Mouse (Mus musculus): ENCODE data around the gene Atp5f1. TPM values are rescaled to one million over a fixed set of nuclear protein-coding genes. Genes with fewer than 3 reads are reported as not detected.
"Not testable (repeated sequence)": the region's sequence is repeated elsewhere in the genome, so short reads cannot be mapped to it uniquely, and the experiment has no call there.

Atp5f1 gene
- polyA plus RNA-seq, 1 experiment = 56.9 TPM

DNA sequence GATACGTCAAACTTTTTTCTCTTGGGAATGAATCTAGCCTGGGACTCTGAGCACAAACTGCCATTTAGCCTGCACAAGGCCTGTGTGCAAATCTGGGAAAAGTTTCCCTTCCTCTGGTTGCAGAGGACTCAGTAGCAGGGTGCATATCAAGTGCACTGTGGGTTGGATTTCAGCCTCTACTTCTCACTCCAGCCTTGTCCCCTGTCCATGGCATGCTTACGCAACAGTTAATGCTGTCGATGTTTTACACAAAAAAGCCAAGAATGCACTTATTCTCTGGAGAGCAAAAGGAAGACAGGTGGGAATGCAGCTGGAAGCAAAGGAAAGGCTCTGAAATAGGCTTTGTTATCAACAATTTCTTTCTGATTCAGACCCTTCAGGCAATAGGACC is 41.5 kb downstream of the Atp5f1 start:
- TF ChIP-seq CTCF (IDR thresholded peaks at IDR 0.05; ENCODE audit: extremely low read depth, insufficient read depth, insufficient read length, insufficient replicate concordance) = no peak
- Histone ChIP-seq H3K4me1 (ENCODE audit: control insufficient read depth, insufficient read depth, insufficient read length) (peaks cover 3% of the 10 kb centered on the region; the same call in 1 of the 2 replicates), H3K4me3 (ENCODE audit: extremely low read depth, insufficient read depth, insufficient read length) (no peak overlapping the region), H3K27ac (ENCODE audit: insufficient read depth, low read length) (no peak overlapping the region), H3K36me3 (ENCODE audit: control insufficient read depth, insufficient read depth, low read length) (no peaks in the 10 kb centered on the region), H3K27me3 (ENCODE audit: control insufficient read depth, insufficient read depth, low read length) (no peaks in the 10 kb centered on the region)
- WGBS = 58% methylated on average over 3 of the region's 3 CpGs
- DNase-seq (ENCODE audit: low read depth in 1 of 2, low spot score in 2 of 2) = no peak

DNA sequence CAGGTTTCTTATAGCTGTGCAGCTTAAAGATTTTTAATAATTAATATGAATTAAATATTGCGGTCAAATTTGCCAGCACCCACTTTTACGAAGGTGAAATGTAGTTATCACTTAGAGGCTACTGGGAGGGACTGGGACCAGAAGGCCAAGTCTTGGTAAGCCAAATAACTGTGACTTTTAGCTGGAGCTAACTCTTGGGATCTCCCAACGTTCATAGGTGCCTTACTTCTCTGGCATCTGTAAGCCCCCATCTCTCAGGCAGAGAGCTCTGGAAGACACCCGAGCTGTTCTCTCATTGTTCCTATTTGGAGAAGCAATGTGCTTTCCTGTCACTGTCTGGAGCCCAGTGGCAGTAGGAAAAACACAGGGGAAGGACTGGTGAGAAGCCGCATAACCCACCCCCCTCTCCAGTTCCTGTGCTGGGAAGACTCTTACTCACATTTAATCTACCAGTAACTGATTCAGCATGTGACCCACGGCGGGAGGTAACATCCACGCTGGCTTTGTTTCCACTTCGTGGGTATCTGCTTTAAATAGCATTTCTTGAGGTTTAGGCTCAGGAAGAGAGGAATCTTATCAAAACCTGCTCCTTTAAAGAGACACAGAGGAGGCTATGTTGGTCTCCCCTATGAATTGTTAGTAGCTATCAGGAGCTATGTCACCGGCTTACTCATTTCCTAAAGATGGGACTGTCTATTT is 42.1 kb downstream of the Atp5f1 start:
- no peak overlapping the region for H3K27ac ChIP-seq (ENCODE audit: insufficient read depth, low read length)
- H3K4me3 ChIP-seq (ENCODE audit: extremely low read depth, insufficient read depth, insufficient read length) = no peak overlapping the region
- 40% methylated on average over 10 of the region's 10 CpGs for WGBS
- no peaks in the 10 kb centered on the region for H3K36me3 ChIP-seq (ENCODE audit: control insufficient read depth, insufficient read depth, low read length)
- no peaks in the 10 kb centered on the region for H3K27me3 ChIP-seq (ENCODE audit: control insufficient read depth, insufficient read depth, low read length)
- peaks cover 3% of the 10 kb centered on the region; the same call in 1 of the 2 replicates for H3K4me1 ChIP-seq (ENCODE audit: control insufficient read depth, insufficient read depth, insufficient read length)
- TF ChIP-seq CTCF (IDR thresholded peaks at IDR 0.05; ENCODE audit: extremely low read depth, insufficient read depth, insufficient read length, insufficient replicate concordance) (no peak), POLR2A (IDR thresholded peaks at IDR 0.05; ENCODE audit: low read depth, low read length) (no peak)
- no peak for DNase-seq (ENCODE audit: low read depth in 1 of 2, low spot score in 2 of 2)

- not testable (repeated sequence) for H3K4me3 ChIP-seq (ENCODE audit: extremely low read depth, insufficient read depth, insufficient read length); H3K27me3 ChIP-seq (ENCODE audit: control insufficient read depth, insufficient read depth, low read length); H3K4me1 ChIP-seq (ENCODE audit: control insufficient read depth, insufficient read depth, insufficient read length); DNase-seq (ENCODE audit: low read depth in 1 of 2, low spot score in 2 of 2); H3K36me3 ChIP-seq (ENCODE audit: control insufficient read depth, insufficient read depth, low read length); H3K27ac ChIP-seq (ENCODE audit: insufficient read depth, low read length)
These were observed 43.4 kb downstream of the Atp5f1 start for GRCm38 (mm10) chr3:105916455-105916854.

DNA sequence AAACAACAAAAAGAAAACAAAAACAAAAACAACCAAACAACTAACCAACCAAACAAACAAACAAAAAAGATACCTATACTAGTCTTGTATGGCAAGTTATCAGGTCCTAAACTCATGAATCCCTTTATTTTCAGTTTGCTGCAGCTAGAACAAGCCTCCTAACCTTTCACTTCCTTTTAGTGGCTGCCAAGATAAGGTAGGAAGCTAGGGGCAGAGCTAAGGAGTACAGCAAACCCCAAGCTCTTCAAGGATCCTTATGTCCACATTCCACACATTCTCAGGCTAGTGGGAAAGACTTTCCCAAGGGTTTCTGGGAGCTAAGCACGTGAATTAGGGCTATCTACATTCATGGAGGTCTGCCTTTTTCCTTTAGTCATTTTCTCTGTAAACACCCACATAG is 44.6 kb downstream of the Atp5f1 start:
- no peak for DNase-seq (ENCODE audit: low read depth in 1 of 2, low spot score in 2 of 2)
- Histone ChIP-seq H3K4me1 (ENCODE audit: control insufficient read depth, insufficient read depth, insufficient read length) (peaks cover 6% of the 10 kb centered on the region), H3K36me3 (ENCODE audit: control insufficient read depth, insufficient read depth, low read length) (no peaks in the 10 kb centered on the region), H3K27me3 (ENCODE audit: control insufficient read depth, insufficient read depth, low read length) (no peaks in the 10 kb centered on the region), H3K4me3 (ENCODE audit: extremely low read depth, insufficient read depth, insufficient read length) (no peak overlapping the region), H3K27ac (ENCODE audit: insufficient read depth, low read length) (no peak overlapping the region)
- WGBS = 66% methylated on average over 1 of the region's 1 CpGs
- TF ChIP-seq CTCF (IDR thresholded peaks at IDR 0.05; ENCODE audit: extremely low read depth, insufficient read depth, insufficient read length, insufficient replicate concordance) = no peak
- TF ChIP-seq POLR2A (IDR thresholded peaks at IDR 0.05; ENCODE audit: low read depth, low read length) = no peak

DNA sequence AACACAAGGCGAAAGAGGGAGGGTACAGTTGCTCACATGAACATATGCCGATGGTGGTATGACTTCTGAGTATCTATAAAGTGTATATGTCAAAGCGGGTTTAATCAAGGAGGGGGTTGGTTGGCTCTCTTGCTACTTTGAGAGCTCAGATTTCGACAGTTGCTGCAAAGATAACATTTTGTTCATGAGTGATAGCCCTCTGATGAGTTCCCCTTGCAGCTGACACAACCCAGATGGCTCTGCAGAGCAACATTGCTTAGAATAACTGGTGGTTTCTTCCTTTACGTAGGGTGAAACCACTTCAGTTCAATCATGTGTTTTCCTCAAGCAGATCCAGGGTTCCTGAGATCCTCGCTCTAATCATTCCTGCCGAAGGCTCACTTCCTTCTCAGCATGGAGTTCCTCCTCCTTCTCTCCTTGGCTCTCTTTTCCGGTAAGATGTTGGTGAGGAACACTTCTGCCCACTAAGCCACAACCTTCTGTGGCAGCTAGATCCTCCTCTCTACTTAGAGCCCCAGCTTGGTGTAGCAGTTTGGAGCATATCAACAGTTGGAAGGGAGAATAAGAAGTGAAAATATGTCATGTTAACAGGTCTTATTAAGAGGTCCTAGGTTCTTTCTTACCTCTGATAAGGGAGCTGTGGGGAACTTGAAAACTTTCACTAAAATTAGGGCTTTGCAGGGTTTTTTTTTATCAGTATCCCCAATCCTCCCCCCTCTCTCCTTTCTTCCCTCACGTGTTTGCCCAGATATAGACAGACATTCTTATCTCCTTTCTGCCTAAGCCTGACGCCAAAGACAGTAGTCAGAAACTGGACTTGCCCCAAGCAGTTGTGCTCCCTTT is 45.8 kb downstream of the Atp5f1 start:
- Histone ChIP-seq H3K4me3 (ENCODE audit: extremely low read depth, insufficient read depth, insufficient read length) (no peak overlapping the region), H3K36me3 (ENCODE audit: control insufficient read depth, insufficient read depth, low read length) (no peaks in the 10 kb centered on the region), H3K4me1 (ENCODE audit: control insufficient read depth, insufficient read depth, insufficient read length) (peaks cover 11% of the 10 kb centered on the region), H3K27me3 (ENCODE audit: control insufficient read depth, insufficient read depth, low read length) (no peaks in the 10 kb centered on the region), H3K27ac (ENCODE audit: insufficient read depth, low read length) (no peak overlapping the region)
- 31% methylated on average over 10 of the region's 10 CpGs for WGBS
- TF ChIP-seq CTCF (IDR thresholded peaks at IDR 0.05; ENCODE audit: extremely low read depth, insufficient read depth, insufficient read length, insufficient replicate concordance) = no peak
- TF ChIP-seq POLR2A (IDR thresholded peaks at IDR 0.05; ENCODE audit: low read depth, low read length) = no peak
- no peak for DNase-seq (ENCODE audit: low read depth in 1 of 2, low spot score in 2 of 2)

DNA sequence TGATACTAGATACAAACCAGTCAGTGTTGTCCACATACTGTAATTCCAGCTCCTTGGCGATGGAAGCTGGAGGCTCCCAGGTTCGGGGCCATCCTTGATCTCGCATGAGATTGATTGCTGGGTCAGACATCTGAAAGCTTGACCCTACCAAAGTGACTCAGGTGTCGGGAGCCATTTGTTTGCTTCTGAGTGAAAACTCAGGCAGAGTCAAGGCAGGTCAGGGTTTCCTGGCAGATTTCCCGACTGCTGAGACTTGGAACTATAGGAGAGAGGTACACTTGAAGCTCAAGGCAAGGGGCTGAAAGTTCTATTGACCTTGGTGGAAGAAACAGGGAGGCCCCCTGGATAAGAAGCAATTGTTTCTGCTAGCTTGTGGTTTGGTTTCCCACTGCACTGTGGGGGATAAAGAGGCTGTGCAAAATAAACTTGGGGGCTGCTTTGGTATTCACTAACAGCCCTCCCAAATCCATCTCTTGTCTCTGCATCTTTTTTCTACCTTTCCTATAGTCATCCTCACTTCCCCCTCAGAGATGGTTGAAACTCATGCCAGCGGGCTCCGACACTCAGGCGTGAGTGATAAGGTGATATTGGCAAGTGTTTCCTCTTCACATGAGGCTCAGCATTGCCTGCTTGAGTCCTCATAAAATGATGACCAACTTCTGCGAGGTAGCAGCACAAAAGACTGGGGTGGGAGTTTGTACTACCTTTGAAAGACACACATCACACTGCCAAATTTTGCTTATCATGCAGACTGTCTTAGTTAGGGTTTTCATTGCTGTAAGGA is 47.6 kb downstream of the Atp5f1 start:
- no peak for DNase-seq (ENCODE audit: low read depth in 1 of 2, low spot score in 2 of 2)
- TF ChIP-seq POLR2A (IDR thresholded peaks at IDR 0.05; ENCODE audit: low read depth, low read length) (no peak), CTCF (IDR thresholded peaks at IDR 0.05; ENCODE audit: extremely low read depth, insufficient read depth, insufficient read length, insufficient replicate concordance) (no peak)
- Histone ChIP-seq H3K27ac (ENCODE audit: insufficient read depth, low read length) (no peak overlapping the region), H3K36me3 (ENCODE audit: control insufficient read depth, insufficient read depth, low read length) (no peaks in the 10 kb centered on the region), H3K4me3 (ENCODE audit: extremely low read depth, insufficient read depth, insufficient read length) (no peak overlapping the region), H3K4me1 (ENCODE audit: control insufficient read depth, insufficient read depth, insufficient read length) (peaks cover 11% of the 10 kb centered on the region), H3K27me3 (ENCODE audit: control insufficient read depth, insufficient read depth, low read length) (no peaks in the 10 kb centered on the region)
- WGBS = 74% methylated on average over 9 of the region's 9 CpGs

Measured in spleen, adult 2 months (tissue).